Mouse (Mus musculus): ENCODE data around the gene Trpc2.
"Not testable (repeated sequence)": the region's sequence is repeated elsewhere in the genome, so short reads cannot be mapped to it uniquely, and the experiment has no call there.

Trpc2 gene

DNA sequence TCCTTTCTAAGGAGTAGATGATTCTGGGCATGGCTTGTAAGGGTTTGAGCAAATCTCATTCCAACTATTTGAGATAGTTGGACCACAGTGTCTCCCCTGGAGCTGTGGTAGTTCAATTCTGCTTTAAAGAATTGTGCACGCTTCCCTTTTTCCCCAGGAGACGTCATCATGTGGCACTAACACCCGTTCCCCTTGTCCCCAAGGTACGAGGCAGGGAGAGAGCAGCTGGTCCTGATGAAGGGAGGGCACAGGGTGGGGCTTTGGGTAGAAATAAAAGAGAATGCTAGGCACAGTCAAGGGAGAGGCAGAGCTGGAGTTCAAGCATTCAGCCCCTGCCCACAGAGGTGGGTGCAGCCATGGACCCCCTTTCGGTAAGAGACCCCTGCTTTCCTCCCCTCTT lies at the start of gene Trpc2:
Gene Trpc2 (plus strand): TSS at position 301 of the 400 bp plus-strand sequence.
- in situ Hi-C loops (cut with MboI; ENCODE audit: unreplicated experiment in 2 of 2), result loop anchor here (5.0 to 25.0 kb wide), 5 partner anchors 166 to 1121 kb away; partner anchors contain the start of genes Gm45837 (in 1 of the 2), P2ry2 (in 1 of the 2), P2ry6 (in 1 of the 2) and Pde2a (in 1 of the 2)

DNA sequence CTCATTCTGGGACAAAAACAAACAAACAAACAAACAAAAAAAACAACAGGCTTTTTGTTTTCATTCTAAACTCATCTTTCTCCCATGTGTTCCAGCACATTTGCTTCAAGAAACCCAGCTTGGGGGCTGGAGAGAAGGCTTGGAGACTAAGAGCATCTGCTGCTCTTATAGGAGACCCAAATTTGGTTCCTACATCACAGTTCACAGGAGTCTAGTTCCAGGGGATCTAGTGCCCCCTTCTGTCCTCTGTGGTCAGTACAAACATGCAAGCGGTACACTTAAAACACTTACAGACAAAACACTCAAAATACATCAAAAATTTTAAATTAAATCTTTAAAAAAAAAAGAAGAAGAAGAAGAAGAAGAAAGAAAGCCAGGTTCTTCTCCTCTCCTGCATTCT lies 48.0 kb upstream of the Trpc2 start:
- in situ Hi-C loops (cut with MboI; ENCODE audit: unreplicated experiment in 2 of 2), result loop anchor here in 1 of 2 experiments (5.0 kb wide), 1 partner anchor 118 kb away; no protein-coding TSS in a partner anchor

DNA sequence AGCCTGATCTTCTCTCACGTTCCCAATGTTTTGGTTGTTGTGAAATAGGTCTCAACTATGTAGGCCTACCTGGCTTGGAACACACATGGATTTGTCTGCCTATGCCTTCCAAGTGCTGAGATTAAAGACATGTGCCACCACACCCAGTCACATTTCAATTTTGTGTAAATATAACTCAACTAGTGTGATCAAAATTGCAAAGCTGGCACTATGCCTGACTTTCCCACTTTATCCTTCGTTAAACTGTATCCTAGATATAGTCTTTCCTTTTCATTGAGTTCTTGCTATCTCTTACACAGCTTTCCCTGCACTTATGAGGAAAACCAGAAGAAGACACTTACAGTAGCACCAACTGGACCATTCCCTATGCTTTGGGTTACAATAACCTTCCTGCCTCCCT lies 47.4 kb upstream of the Trpc2 start:
- in situ Hi-C loops (cut with MboI; ENCODE audit: unreplicated experiment in 2 of 2), result no loop called here

- in situ Hi-C loops (cut with MboI; ENCODE audit: unreplicated experiment in 2 of 2), result no loop called here
These were observed 45.6 kb upstream of the Trpc2 start for GRCm38 (mm10) chr7:102037318-102037717.

GRCm38 (mm10) chr7:102042314-102042713 lies 40.6 kb upstream of the Trpc2 start:
- in situ Hi-C loops (cut with MboI; ENCODE audit: unreplicated experiment in 2 of 2), result no loop called here

DNA sequence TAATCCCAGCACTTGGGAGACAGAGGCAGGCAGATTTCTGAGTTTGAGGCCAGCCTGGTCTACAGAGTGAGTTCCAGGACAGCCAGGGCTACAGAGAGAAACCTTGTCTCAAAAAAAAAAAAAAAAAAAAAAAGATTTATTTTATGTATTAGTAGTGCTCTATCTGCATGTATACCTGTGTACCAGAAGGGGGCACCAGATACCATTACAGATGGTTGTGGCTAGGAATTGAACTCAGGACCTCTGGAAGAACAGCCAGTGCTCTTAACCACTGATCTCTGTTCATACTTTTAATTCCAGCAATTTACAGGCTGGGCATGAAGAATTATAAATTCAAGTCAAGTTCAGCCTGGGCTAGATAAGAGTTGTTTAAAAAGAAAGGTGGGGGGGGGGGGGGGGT lies 34.4 kb upstream of the Trpc2 start:
- in situ Hi-C loops (cut with MboI; ENCODE audit: unreplicated experiment in 2 of 2), result not testable (repeated sequence)

DNA sequence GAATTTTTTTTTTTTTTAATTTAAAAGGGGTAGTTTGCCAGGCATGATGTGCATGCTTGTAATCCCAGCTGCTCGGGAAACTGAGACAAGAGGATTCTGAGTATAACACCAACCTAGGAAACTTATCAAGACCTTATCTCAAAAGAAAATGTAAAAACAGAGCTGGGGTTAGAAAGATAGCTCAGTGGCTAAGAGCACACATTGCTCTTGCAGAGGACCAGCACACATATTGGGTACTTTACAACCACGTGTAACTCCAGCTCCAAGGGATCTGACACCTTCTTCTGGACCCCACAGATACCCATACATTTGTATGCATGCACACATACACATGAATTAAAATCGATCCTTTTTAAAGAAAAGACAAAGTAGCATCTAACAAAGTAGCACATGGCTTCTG lies 21.6 kb upstream of the Trpc2 start:
- in situ Hi-C loops (cut with MboI; ENCODE audit: unreplicated experiment in 2 of 2), result no loop called here

DNA sequence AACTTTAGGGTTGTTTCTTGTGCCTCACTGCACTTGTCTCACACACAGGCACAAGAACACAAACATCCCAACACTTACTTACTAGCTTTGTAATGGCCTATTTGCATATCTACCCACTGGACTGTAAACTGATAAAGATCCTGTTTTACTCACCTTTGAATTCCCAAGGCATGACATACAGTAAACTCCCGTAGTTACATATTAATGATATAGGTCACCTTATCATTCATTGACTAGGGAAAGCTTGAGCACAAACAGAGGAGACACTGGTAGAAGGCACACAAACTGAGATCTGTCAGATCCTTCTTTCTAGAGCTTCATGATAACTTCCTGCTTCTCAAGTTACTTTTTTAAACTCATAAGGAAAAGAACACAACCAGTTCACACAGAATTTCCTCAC lies 20.7 kb upstream of the Trpc2 start:
- in situ Hi-C loops (cut with MboI; ENCODE audit: unreplicated experiment in 2 of 2), result no loop called here

GRCm38 (mm10) chr7:102063891-102064290 lies 19.0 kb upstream of the Trpc2 start:
- in situ Hi-C loops (cut with MboI; ENCODE audit: unreplicated experiment in 2 of 2), result no loop called here

- in situ Hi-C loops (cut with MboI; ENCODE audit: unreplicated experiment in 2 of 2), result loop anchor here in 1 of 2 experiments (5.0 kb wide), 1 partner anchor 67 kb away; no protein-coding TSS in a partner anchor
These were observed 18.3 kb upstream of the Trpc2 start for GRCm38 (mm10) chr7:102064655-102065045.

DNA sequence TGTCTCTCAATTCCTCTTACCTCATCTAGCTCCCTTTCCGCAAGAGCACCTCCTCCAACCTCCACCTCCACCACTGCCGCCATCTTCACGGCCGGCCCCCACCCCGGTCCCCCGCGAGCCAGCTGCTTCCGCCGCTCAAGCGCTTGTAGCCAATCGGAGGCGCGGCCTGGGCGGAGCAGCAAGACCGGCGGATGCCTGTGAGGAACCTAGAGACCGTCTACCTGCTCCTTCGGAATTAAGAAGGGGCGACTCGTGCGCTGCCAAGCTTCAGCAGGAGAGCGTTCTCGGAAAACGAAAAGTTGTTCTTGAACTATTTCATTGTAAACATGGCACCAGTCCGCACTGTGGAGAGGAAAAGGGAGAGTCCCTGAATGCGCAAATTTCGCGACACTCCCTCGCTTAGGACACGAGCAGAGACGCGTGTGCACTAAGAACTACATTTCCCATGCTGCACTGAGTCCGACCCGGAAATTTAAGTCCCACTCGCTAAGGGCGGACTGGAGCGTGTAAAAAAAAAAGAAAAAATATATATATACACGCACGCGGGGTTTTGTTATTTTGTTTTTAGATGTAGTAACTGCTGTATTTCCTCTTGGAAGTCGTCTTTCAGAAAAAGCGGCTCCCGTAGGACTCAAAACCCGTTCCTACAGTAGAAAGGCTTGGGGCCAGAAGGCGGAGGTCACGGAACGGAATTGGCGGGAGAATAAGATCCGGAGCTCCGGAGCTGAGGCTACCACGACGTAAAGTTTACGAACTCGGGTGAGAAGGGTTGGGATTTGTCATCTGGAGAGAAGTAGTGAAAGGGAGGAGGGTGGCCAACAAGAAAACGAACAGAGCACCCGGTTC lies 17.6 kb upstream of the Trpc2 start, which contains the start of the genes Rnf121, Xndc1 and Xntrpc:
Gene Rnf121 (minus strand): TSS at position 424 of the 846 bp plus-strand sequence.
Gene Xndc1 (plus strand): TSS at position 466 of the 846 bp plus-strand sequence.
Gene Xntrpc (plus strand): TSS at position 668 of the 846 bp plus-strand sequence.
- in situ Hi-C loops (cut with MboI; ENCODE audit: unreplicated experiment in 2 of 2), result loop anchor here in 1 of 2 experiments (5.0 kb wide), 1 partner anchor 68 kb away; no protein-coding TSS in a partner anchor

GRCm38 (mm10) chr7:102066363-102066762 lies 16.6 kb upstream of the Trpc2 start:
- in situ Hi-C loops (cut with MboI; ENCODE audit: unreplicated experiment in 2 of 2), result loop anchor here in 1 of 2 experiments (5.0 kb wide), 1 partner anchor 69 kb away; no protein-coding TSS in a partner anchor

GRCm38 (mm10) chr7:102076714-102077296 lies 6.1 kb upstream of the Trpc2 start:
- in situ Hi-C loops (cut with MboI; ENCODE audit: unreplicated experiment in 2 of 2), result loop anchor here (5.0 to 25.0 kb wide), 7 partner anchors 80 to 1115 kb away; partner anchors contain the start of genes Clpb (in 2 of the 2), Gm45837 (in 1 of the 2), P2ry2 (in 1 of the 2) and P2ry6 (in 1 of the 2)

DNA sequence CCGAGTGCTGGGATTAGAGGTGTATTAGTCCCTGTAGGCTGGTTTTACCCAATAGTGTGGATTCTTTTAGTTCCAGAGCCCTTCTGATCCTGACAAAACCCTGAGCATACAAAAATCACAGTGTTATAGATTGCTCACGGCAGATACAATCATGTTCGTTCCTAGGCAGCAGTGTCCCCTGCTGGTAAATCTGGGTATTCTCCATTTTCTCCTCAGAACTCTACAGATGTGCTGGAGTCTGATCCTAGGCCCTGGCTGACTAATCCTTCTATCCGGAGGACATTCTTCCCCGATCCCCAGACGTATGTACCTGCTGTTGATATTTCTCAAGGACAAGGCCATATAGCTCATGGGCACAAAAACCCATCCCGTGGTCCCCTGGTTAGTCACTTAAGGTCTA lies 4.4 kb upstream of the Trpc2 start:
- in situ Hi-C loops (cut with MboI; ENCODE audit: unreplicated experiment in 2 of 2), result loop anchor here (5.0 to 25.0 kb wide), 7 partner anchors 81 to 1116 kb away; partner anchors contain the start of genes Clpb (in 2 of the 2), Gm45837 (in 1 of the 2), P2ry2 (in 1 of the 2) and P2ry6 (in 1 of the 2)

DNA sequence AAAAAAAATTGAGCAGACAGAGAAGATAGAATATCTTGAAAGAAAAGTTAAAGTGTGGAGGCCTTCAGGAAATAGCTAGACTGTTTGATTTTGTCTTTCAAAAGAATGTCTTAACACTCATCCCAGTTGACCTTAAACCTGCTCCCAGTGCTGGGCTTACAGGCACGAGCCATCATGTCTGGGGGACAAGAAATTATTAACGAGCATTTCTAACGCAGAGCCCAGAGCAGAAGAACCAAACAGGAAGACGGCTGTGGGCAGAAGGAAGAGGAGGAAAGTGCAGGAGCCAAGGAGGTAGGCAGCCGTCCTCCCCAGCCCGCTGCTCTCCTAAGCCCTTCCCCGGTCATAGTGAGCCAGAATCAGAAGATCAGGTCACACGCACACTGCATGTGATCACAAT lies 2.6 kb upstream of the Trpc2 start:
- in situ Hi-C loops (cut with MboI; ENCODE audit: unreplicated experiment in 2 of 2), result loop anchor here (5.0 to 25.0 kb wide), 5 partner anchors 163 to 1118 kb away; partner anchors contain the start of genes Gm45837 (in 1 of the 2), P2ry2 (in 1 of the 2), P2ry6 (in 1 of the 2) and Pde2a (in 1 of the 2)

GRCm38 (mm10) chr7:102081784-102082183 lies 1.1 kb upstream of the Trpc2 start:
- in situ Hi-C loops (cut with MboI; ENCODE audit: unreplicated experiment in 2 of 2), result loop anchor here (5.0 to 25.0 kb wide), 5 partner anchors 164 to 1119 kb away; partner anchors contain the start of genes Gm45837 (in 1 of the 2), P2ry2 (in 1 of the 2), P2ry6 (in 1 of the 2) and Pde2a (in 1 of the 2)

- in situ Hi-C loops (cut with MboI; ENCODE audit: unreplicated experiment in 2 of 2), result loop anchor here (5.0 to 25.0 kb wide), 5 partner anchors 167 to 1122 kb away; partner anchors contain the start of genes Gm45837 (in 1 of the 2), P2ry2 (in 1 of the 2), P2ry6 (in 1 of the 2) and Pde2a (in 1 of the 2)
These were observed 1.3 kb downstream of the Trpc2 start for GRCm38 (mm10) chr7:102084041-102084696.

GRCm38 (mm10) chr7:102087336-102087735 lies 4.4 kb downstream of the Trpc2 start:
- in situ Hi-C loops (cut with MboI; ENCODE audit: unreplicated experiment in 2 of 2), result loop anchor here (25.0 kb wide), 4 partner anchors 675 to 1125 kb away; partner anchors contain the start of genes Gm45837 (in 1 of the 2), P2ry2 (in 1 of the 2), P2ry6 (in 1 of the 2) and Pde2a (in 1 of the 2)

Measured in v-Abl transformed pro-B cells (cell line).